Mouse (Mus musculus): ENCODE data around the gene Tbcel.

Tbcel gene

GRCm38 (mm10) chr9:42442100-42442499 lies 65.5 kb downstream of the Tbcel start:
- no peak for DNase-seq (ENCODE audit: low read depth)

DNA sequence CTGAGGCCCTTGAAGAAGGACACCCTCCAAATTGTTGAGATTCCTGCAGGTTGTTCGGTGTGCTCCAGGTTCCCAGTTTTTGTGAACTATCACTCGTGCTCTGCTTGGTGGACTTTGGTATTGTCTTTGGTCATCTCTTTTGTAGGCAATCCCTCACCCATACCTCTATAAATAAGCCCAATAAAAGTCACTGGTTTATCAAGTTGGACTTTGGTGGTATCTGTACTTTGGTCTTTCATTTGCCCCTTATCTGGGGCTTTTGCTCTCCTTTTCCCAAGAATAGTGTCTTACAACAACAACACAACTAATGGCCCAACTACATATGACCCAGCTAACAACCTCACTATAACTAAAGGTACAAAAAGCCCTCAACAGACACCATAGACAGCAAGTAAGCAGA lies 66.4 kb downstream of the Tbcel start:
- DNase-seq (ENCODE audit: low read depth) = no peak

DNA sequence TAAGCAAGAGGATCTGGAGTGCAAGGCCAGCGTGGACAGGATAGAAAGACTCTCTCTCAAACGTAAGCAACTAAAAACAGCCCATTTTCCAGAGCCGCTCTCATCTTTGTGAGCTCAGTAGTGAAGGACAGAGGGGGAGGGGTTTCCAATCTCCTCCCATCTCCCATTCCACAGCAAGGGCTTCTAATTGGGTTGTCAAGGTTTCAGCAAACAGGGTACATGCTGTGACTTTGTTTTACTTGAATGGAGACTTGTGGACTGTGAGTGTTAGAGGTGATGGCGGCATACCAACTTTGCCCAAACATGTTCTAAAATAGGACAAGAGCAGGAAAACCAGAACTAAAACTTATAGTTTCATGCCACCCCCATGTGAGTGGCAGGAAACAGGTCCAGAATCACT lies 68.2 kb downstream of the Tbcel start:
- DNase-seq (ENCODE audit: low read depth) = no peak

GRCm38 (mm10) chr9:42432155-42432554 lies 75.5 kb downstream of the Tbcel start:
- DNase-seq (ENCODE audit: low read depth) = peak; percentile 18

- DNase-seq (ENCODE audit: low read depth) = no peak
These were observed 76.0 kb downstream of the Tbcel start for GRCm38 (mm10) chr9:42431606-42432005.

DNA sequence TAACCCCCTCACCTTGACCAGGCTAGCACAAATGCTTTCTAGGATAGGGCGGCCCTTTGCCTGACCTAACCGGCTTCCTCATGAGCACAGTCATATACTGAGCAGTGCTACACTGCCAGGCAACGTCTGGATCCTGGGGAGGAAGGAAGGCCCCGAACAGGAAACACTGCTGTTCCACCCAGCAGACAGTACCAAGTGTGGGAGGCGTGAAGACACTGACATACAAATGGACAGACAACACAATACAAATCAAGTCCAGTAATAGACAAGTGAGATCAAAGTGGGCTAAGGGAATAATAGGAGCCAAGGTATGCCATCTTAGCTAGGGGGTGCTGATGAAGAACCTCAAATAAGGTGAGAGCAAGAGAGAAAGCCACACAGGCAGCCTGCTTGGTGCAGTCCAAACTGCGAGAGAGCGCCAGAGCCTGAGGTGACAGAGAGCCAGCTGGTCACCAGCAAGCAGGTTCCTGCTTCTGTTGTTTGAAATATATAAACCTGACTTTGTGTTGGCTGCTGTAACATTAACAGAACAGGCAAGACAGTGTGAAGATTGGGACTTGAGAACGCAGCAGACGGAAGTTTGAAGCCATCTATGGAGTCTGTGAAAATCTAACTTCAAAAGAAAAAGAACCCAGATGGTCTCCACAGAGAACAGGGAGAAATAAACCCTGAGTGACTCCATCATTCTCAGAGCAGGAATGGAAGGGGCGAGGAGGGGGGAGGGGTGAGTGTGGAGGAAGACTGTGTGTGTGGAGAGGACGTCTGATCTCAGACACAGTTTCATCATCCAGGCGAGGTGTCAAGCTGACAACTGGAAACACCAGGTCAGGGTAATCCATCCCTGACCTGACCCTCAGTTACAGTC lies 79.3 kb downstream of the Tbcel start:
- DNase-seq (ENCODE audit: low read depth) = peak; percentile 73

- DNase-seq (ENCODE audit: low read depth) = no peak
These were observed 80.8 kb downstream of the Tbcel start for GRCm38 (mm10) chr9:42426661-42427358.

DNA sequence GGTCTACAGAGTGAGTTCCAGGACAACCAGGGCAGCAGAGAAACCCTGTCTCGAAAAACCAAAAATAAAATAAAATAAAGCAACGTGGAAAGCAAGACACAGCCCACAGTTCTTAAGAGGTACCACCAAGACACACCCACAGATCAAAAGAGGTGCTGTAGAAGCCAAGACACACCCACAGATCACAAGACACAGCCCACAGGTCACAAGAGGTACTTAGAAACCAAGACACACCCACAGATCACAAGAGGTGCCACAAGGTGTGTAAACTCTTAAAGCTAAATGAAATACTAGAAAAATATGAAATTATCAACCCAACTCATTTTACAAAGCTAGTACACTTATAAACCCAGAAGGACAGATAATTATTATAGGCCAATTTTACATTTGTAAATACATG lies 84.0 kb downstream of the Tbcel start:
- peak; percentile 19 for DNase-seq (ENCODE audit: low read depth)

DNA sequence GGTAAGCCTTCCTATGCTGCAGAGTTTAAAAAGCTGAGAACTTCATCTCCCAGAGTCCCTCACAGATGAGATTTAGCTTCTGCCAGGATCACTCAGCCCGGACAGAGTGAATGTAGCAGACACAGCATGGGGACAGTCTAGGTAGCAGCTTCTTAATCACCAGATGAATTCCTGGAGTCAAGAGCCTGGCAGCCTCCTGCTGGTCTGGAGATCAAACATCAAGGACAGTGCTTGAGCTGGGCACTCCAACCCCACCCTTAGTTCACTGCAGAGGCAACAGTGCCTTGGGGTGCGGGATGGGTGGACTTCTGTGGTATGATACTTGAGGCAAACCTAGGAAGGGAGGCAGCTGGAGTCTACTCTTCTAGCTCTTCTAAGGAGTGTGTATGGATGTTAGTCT lies 87.9 kb downstream of the Tbcel start:
- DNase-seq (ENCODE audit: low read depth) = no peak

DNA sequence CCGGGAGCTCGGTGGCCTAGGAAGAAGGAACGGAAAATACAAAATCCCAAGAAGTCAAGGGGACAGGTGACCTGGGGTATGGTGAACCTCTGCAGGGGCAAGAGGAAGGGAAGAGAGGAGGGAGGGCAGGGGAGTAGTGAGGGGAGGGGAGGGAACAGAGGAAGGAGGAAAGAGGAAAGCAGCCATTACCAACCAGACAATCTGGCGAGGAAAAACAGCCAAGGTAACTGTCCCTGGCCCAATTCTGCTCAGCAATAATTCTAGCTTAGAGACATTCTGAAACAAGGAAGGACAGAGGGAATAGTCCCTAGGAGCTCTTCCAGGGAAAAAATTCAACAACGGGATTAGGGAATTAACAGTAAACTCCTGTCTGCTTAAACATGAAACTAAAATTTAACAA lies 88.8 kb downstream of the Tbcel start:
- DNase-seq (ENCODE audit: low read depth) = no peak

DNA sequence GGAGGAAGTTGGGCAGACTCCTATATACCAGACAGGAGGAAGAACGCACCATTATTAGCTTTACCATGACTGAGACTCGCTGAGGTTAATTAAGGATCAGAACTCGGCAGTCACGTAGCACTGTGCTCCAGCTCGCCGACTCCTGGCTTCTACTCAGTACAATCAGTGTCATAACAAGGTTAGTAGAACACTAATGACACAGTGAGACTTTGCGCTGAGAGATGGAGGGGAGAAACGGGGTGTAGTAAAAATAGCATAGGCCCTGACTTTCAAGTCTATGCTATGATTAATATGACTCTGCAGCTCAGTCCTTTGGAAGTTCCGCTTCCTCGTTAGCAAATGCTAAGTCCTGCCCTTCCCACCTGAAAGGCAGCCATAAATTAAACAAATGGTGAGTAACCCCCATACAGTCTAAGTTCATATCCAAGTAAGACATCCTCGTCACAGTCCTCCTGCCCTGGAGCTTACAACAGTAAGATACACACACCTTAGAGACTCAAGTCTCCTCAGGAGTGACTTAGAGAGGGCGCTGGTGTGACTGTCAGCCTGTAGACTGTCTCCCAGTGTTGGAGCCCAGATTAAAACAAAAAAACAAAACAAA lies 90.2 kb downstream of the Tbcel start:
- no peak for DNase-seq (ENCODE audit: low read depth)

DNA sequence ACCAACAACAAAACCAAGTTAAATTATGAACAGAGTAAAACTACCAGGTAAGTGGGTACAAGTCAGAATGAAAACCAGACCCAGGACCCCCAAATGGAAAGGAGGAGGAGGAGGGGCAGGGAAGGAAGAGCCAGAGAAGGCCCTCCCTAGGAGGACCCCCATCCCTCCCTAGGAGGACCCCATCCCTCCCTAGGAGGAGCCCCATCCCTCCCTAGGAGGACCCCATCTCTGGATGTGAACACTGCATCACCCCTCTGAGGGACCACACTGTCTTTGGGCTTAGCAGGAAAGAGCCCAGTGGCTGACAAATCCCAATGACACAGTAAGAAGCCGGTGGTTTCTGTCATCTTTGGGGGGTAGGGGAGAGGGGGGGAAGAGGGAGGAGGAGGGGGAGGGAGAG lies 92.4 kb downstream of the Tbcel start:
- no peak for DNase-seq (ENCODE audit: low read depth)

GRCm38 (mm10) chr9:42413345-42413744 lies 94.3 kb downstream of the Tbcel start:
- DNase-seq (ENCODE audit: low read depth) = no peak

DNA sequence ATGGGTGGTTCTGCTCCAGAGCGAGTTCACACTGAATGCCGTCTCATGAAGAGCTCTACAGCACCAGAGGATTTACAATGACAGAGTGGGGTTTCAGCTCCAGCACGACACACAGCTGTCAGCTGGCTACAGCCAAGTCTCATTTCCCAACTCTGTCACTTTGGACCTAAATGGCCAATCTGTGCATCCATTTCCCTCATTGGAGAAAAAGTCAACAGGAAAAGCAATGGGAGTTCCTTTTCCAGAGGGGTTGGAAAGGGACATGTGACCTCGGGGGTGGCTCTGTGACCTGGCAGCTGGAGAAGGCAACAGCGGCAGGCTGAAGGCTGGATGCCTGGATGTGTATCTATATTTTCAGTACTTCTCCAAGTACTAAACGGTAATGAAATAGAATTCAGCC lies 96.3 kb downstream of the Tbcel start:
- no peak for DNase-seq (ENCODE audit: low read depth)

DNA sequence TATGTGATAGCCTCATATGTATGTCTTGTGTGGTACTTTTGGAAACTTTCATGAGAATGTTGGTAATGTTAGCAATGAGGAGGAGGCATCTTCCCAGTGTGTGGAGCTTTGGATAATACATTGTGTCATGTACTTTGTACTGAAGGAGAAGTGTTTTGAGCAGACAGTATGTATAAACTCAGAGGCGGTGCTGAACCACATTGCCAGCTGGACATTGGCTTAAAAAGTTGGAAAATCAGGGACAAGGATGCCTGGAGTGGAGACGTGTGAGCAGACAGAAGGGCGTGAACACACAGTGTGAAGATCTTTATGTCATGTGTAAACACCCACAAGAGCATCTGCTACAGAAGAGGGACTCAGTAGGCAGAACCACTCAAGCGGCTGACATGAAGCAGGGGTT lies 101.9 kb downstream of the Tbcel start:
- DNase-seq (ENCODE audit: low read depth) = no peak

DNA sequence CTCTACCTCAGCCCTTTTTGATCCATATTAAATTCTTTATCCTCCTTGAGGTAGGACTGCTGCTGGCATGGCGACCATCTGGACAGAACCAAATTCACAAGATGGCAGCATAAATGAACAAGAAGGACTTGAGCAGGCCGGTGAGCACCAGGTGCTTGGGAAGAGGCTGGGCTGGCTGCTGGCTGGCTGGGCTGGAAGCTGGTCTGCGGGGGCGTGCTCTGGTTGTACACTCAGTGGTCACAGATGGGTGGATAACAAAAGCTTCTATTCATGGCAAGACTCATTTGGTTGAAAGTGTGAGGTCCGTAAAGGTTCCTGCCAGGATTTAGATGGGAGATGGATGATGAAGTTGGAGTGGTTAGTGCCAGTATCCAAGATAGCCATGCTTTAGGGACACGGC lies 106.1 kb downstream of the Tbcel start:
- DNase-seq (ENCODE audit: low read depth) = no peak

DNA sequence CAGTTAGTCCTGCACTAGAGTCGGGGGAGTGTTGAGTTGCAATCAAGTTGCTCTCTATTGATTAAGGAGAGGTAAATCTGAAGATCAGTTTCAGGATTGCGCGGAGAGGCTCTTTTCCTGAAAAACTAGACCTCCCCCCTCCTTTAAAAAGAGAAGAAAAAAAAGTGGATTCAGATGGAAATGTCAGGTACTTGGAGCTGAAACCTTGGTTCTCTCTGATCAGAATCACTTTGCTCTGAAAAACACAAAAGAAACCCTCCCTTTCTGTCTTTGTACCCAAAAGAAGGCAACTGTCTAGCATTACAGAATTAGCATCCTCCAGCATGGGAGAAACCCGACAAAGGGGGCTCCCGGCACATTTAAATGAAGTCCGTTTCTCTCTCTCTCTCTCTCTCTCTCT lies 107.8 kb downstream of the Tbcel start, which contains the start of gene Tecta:
TSS of gene Tecta (minus strand) at position 101 of the 400 bp plus-strand sequence.
- DNase-seq (ENCODE audit: low read depth) = no peak

DNA sequence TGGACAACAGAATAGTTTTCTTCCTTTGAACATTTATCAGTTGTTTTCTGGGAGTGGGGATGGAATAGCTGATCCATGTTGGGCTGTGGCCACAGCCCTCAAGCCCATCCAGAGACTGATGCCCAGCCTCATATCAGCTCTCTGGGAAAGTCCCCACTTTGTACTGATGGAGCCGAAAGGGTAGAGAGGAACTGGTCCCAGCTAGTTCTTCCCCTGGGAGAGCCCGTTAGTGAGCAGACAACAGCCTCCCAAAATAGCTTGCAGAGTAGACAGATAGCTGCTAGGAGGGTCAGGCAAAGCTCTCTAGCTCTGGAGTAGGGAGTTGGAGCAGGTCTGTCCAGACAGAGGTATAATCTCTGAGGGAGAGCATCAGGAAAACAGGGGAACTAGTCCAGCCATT lies 111.5 kb downstream of the Tbcel start:
- no peak for DNase-seq (ENCODE audit: low read depth)

- no peak for DNase-seq (ENCODE audit: low read depth)
These were observed 112.7 kb downstream of the Tbcel start for GRCm38 (mm10) chr9:42394903-42395302.

GRCm38 (mm10) chr9:42394321-42394720 lies 113.3 kb downstream of the Tbcel start:
- no peak for DNase-seq (ENCODE audit: low read depth)

DNA sequence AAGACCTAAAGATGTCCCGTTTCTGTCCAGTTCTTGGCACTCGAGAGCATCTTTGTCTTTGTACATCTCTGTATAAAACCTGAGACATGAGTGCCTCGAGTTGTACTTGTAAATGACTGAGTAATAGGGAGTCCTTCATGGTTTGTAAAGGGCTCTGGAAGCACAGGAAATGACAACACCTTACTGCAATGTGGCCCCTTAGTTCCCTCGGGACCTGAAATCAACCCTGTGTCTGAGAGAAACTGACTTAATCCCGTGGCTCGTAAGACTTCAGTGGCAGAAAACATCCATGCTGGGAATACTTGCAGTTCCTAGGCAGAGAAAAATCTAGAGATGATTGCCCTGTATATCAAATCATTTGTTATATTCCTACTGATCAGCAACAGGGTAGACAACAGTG lies 114.7 kb downstream of the Tbcel start:
- no peak for DNase-seq (ENCODE audit: low read depth)

DNA sequence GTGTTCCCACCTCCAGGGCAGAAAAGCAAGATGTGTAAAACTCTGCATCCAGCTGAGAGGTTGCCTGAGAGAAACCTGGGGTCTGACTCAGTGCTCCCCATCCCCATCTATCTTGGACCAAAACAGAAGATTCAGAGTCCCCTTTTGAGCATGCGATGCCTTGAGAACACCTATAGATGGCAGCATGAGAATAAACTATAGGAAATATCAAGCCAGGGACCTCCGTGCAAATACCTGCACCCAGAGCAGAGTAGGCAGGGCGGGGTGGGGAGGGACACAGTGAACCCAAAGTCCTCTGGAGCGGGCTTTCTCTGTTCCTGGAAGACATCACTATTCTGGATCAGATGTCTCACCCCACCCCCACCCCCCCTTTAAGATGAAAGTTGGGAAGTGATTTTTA lies 119.1 kb downstream of the Tbcel start:
- DNase-seq (ENCODE audit: low read depth) = peak; percentile 12

DNA sequence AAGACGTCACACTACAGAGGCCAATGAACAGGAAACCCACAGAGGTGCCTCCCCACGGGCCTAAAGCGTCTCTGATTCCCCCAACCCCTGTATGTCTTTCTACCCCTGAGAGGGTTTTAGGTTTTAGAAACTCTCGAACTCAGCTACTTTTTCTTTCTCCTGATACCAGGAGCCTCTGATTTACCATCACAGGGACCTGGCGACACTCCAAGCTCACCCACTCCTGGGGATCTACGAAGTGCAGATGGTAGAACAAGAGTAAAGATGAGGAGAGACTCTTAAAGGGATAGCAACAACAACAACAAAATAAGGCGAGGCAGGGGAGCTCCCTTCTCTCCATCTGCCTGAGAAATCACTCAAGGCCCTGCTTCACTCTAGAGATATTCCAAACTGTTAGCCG lies 120.6 kb downstream of the Tbcel start:
- no peak for DNase-seq (ENCODE audit: low read depth)
